ENCODE assay signal across 7 mouse cellular contexts in genomic region chr5:92381550-92382348, GRCm38 (mm10). TPM values are rescaled to one million over a fixed set of nuclear protein-coding genes. Genes with fewer than 3 reads are reported as not detected.
DNase-seq lines count a peak whose midpoint lies in the region; TF ChIP-seq lines count a peak whose summit lies in the region.

No protein-coding gene starts in this region.

- H3K27ac ChIP-seq in left cerebral cortex, adult 2 months, result no peak overlapping the region

- intact Hi-C loops in left cerebral cortex, adult 2 months (cut with DNase I), result loop anchor here (1.0 kb wide), 1 partner anchor 69 kb away; no protein-coding TSS in a partner anchor

- H3K4me3 ChIP-seq in left cerebral cortex, adult 2 months, result no peak overlapping the region

- peak; percentile 67 for DNase-seq in T-cell, adult 2 months (ENCODE audit: low spot score)
- DNase-seq in cerebellum, postnatal 10 days, result peak; percentile 90 to 94
- peak; percentile 44 to 81 for DNase-seq in frontal cortex, postnatal 14 days (ENCODE audit: low spot score in 2 of 2)
- DNase-seq in induced T-regulatory cell, adult 2 months (ENCODE audit: low read depth), result peak; percentile 90
- DNase-seq in left cerebral cortex, adult 2 months (ENCODE audit: extremely low spot score in 1 of 2, low spot score in 2 of 2), result peak; percentile 74 to 75
- peak; percentile 87 for DNase-seq in mesoderm, embryonic 11.5 days (ENCODE audit: low read depth, low spot score)
- peak; percentile 80 for DNase-seq in right cerebral cortex, postnatal 4 days

- peak; percentile 89 for TF ChIP-seq CTCF in left cerebral cortex, adult 2 months (IDR thresholded peaks at IDR 0.05)

RNA-seq across cellular contexts. Expression of gene Cxcl10, which starts 33.1 kb away (rescaled TPM):
- not detected for total RNA-seq in left cerebral cortex, adult 2 months (2021)

RNA-seq across cellular contexts. Expression of gene Art3, which starts 50.1 kb away (rescaled TPM):
- total RNA-seq in left cerebral cortex, adult 2 months (2021), result 1 to 10 TPM; 3.8 to 7.5 TPM

RNA-seq across cellular contexts. Expression of gene Nup54, which starts 53.3 kb away (rescaled TPM):
- total RNA-seq in left cerebral cortex, adult 2 months (2021), result 10 to 100 TPM; 23.7 to 31.3 TPM

RNA-seq across cellular contexts. Expression of gene Cxcl9, which starts 53.9 kb away (rescaled TPM):
- total RNA-seq in left cerebral cortex, adult 2 months (2021), result not detected
